In genomic region chr1:167804836-167805235, GRCm38 (mm10) we compare ENCODE assay signal across 18 mouse cellular contexts.
"Had no signal": no experiment of that assay in that cellular context is flagged by ENCODE, and none has a peak within 500 bp of the region (broad histone marks: within the 10 kb centered on the region; RNA-seq: fewer than 3 reads in every experiment).

No protein-coding gene starts in this region.

- H3K27ac ChIP-seq: liver, embryonic 13.5 days; liver, embryonic 15.5 days; lung, embryonic 15.5 days; macrophage; neural tube, embryonic 12.5 days; stomach, embryonic 15.5 days; stomach, postnatal 0 days had no signal

- H3K4me3 ChIP-seq: liver, embryonic 13.5 days; liver, embryonic 15.5 days; lung, embryonic 15.5 days; megakaryocyte, embryonic 14.5 days; neural tube, embryonic 12.5 days; stomach, embryonic 15.5 days had no signal

- H3K4me2 ChIP-seq: liver, embryonic 11.5 days; liver, embryonic 13.5 days; liver, embryonic 15.5 days; lung, embryonic 15.5 days; neural tube, embryonic 12.5 days; stomach, embryonic 15.5 days had no signal

- H3K9me3 ChIP-seq: liver, embryonic 13.5 days; liver, embryonic 15.5 days; lung, embryonic 15.5 days; megakaryocyte, embryonic 14.5 days; neural tube, embryonic 12.5 days; stomach, embryonic 15.5 days had no signal

- ATAC-seq: liver, postnatal 0 days; lung, postnatal 0 days had no signal

- DNase-seq: liver, embryonic 13.5 days; liver, postnatal 0 days; lung, adult 2 months; lung, postnatal 14 days; lung, postnatal 36 days; right cerebral cortex, postnatal 14 days; thymus, adult 2 months; thymus, postnatal 25 days; thymus, postnatal 4 days had no signal

- H3K4me1 ChIP-seq: stomach, embryonic 15.5 days had no signal

- H3K36me3 ChIP-seq: liver, embryonic 13.5 days; liver, embryonic 15.5 days; lung, embryonic 15.5 days; neural tube, embryonic 12.5 days; stomach, embryonic 15.5 days had no signal

- H3K9ac ChIP-seq: liver, embryonic 13.5 days; liver, embryonic 15.5 days; liver, postnatal 0 days; lung, embryonic 15.5 days; neural tube, embryonic 12.5 days; stomach, embryonic 15.5 days had no signal
